8 mouse cellular contexts compared by ENCODE assay signal in the genomic region with DNA sequence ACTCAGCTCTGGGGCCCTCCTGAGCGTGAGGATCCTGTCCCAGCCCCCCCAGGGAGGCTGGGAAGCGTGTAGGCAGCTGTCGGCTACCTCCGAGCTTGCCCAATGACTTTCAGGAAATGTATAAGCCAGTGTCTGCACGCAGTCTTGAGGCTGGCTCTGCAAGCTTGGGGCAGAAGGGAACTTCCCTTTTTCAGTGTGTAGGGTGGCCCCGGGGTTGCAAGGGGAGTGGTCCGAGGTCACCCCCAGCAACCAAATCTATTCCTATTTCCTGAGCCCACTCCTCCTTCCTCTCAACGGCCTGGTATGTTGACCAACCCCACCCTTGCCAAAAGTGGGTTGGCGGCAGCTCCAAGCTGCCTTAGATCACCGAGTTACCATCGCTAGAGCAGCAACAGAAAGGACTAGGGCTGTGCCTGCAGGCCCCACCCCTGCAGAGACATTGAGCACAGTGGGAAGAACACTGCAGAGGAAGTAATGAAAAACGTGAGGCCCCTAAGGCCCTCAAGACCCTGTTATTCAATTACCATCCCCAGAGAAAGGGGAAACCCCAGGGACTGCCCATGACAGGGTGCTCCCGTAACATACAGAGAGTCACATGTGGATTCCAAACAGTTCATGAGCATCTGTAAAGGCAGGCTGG. TPM values are rescaled to one million over a fixed set of nuclear protein-coding genes. Genes with fewer than 3 reads are reported as not detected.
DNase-seq lines count a peak whose midpoint lies in the region; ATAC-seq and TF ChIP-seq lines count a peak whose summit lies in the region.

No protein-coding gene starts in this region.

- H3K4me3 ChIP-seq in kidney, embryonic 14.5 days (ENCODE audit: low read length), result no peak overlapping the region
- H3K4me3 ChIP-seq in forebrain, embryonic 12.5 days (replicated peaks), result no peak overlapping the region
- H3K4me3 ChIP-seq in liver, adult 2 months (ENCODE audit: insufficient read depth, low read depth, low read length), result no peak overlapping the region
- H3K4me3 ChIP-seq in neural tube, embryonic 15.5 days (replicated peaks), result no peak overlapping the region

- H3K4me2 ChIP-seq in kidney, embryonic 14.5 days (replicated peaks; ENCODE audit: low read depth, low read length), result no peak overlapping the region
- H3K4me2 ChIP-seq in forebrain, embryonic 12.5 days, result no peak overlapping the region
- no peak overlapping the region for H3K4me2 ChIP-seq in neural tube, embryonic 15.5 days

- no peak for TF ChIP-seq POLR2A in liver, adult 2 months (IDR thresholded peaks at IDR 0.05; ENCODE audit: extremely low read depth, insufficient read depth, low read length)

- ATAC-seq in kidney, embryonic 14.5 days (ENCODE audit: low FRiP score, low TSS enrichment), result no peak
- no peak for ATAC-seq in forebrain, embryonic 12.5 days (ENCODE audit: low FRiP score)
- no peak for ATAC-seq in neural tube, embryonic 15.5 days (ENCODE audit: low FRiP score)
- ATAC-seq in erythroblast, adult 5-6 weeks (replicated peaks; ENCODE audit: low FRiP score, poor library complexity, severe bottlenecking), result no peak

- H3K79me2 ChIP-seq in liver, adult 2 months (ENCODE audit: control insufficient read depth, insufficient read depth, low read length), result peaks cover 41% of the 10 kb centered on the region

- peak overlapping the region; percentile 87 for H3K27ac ChIP-seq in kidney, embryonic 14.5 days (ENCODE audit: low read depth, low read length)
- peak overlapping the region; percentile 99 for H3K27ac ChIP-seq in forebrain, embryonic 12.5 days
- peak overlapping the region; percentile 45 for H3K27ac ChIP-seq in liver, adult 2 months (replicated peaks; ENCODE audit: insufficient read depth, low read depth, low read length)
- H3K27ac ChIP-seq in neural tube, embryonic 15.5 days (replicated peaks), result peak overlapping the region; percentile 63

- peaks cover 57% of the 10 kb centered on the region for H3K36me3 ChIP-seq in kidney, embryonic 14.5 days (ENCODE audit: control insufficient read depth, insufficient read depth, low read length)
- H3K36me3 ChIP-seq in forebrain, embryonic 12.5 days (replicated peaks), result peaks cover 69% of the 10 kb centered on the region
- peaks cover 2% of the 10 kb centered on the region; the same call in 1 of the 2 replicates for H3K36me3 ChIP-seq in liver, adult 2 months (ENCODE audit: control insufficient read depth, insufficient read depth, low read length)
- peaks cover 4% of the 10 kb centered on the region; the same call in 1 of the 2 replicates for H3K36me3 ChIP-seq in neural tube, embryonic 15.5 days

- 56% methylated on average over 13 of the region's 13 CpGs for WGBS in kidney, embryonic 14.5 days
- 71% methylated on average over 13 of the region's 13 CpGs for WGBS in forebrain, embryonic 12.5 days
- WGBS in liver, adult 2 months, result 51% methylated on average over 13 of the region's 13 CpGs
- WGBS in neural tube, embryonic 15.5 days, result 46% methylated on average over 13 of the region's 13 CpGs

- no peaks in the 10 kb centered on the region for H3K9me3 ChIP-seq in kidney, embryonic 14.5 days (ENCODE audit: control insufficient read depth, low read length)
- H3K9me3 ChIP-seq in forebrain, embryonic 12.5 days, result no peaks in the 10 kb centered on the region
- H3K9me3 ChIP-seq in neural tube, embryonic 15.5 days (replicated peaks), result no peaks in the 10 kb centered on the region

- H3K27me3 ChIP-seq in kidney, embryonic 14.5 days (ENCODE audit: control insufficient read depth, insufficient read depth, low read length), result no peaks in the 10 kb centered on the region
- no peaks in the 10 kb centered on the region for H3K27me3 ChIP-seq in forebrain, embryonic 12.5 days
- no peaks in the 10 kb centered on the region for H3K27me3 ChIP-seq in liver, adult 2 months (ENCODE audit: control insufficient read depth, insufficient read depth, low read length)
- no peaks in the 10 kb centered on the region for H3K27me3 ChIP-seq in neural tube, embryonic 15.5 days (replicated peaks)

- H3K4me1 ChIP-seq in kidney, embryonic 14.5 days (ENCODE audit: control insufficient read depth, insufficient read depth, low read length), result peaks cover 70% of the 10 kb centered on the region
- peaks cover 82% of the 10 kb centered on the region for H3K4me1 ChIP-seq in forebrain, embryonic 12.5 days
- H3K4me1 ChIP-seq in liver, adult 2 months (ENCODE audit: control insufficient read depth, insufficient read depth, low read length), result peaks cover 40% of the 10 kb centered on the region
- H3K4me1 ChIP-seq in neural tube, embryonic 15.5 days, result peaks cover 85% of the 10 kb centered on the region

- TF ChIP-seq CTCF in liver, adult 2 months (IDR thresholded peaks at IDR 0.05; ENCODE audit: low read depth, low read length), result no peak

- no peak for DNase-seq in kidney, postnatal 4 days
- DNase-seq in liver, adult 2 months (ENCODE audit: extremely low read depth, low read depth, low spot score), result no peak
- no peak for DNase-seq in ovary, postnatal 14 days (ENCODE audit: low spot score)
- DNase-seq in cerebellum, postnatal 36 days, result no peak

- H3K9ac ChIP-seq in kidney, embryonic 14.5 days (ENCODE audit: low read depth, low read length), result no peak overlapping the region
- peak overlapping the region; percentile 38 for H3K9ac ChIP-seq in forebrain, embryonic 12.5 days
- peak overlapping the region; percentile 21; the same call in 1 of the 2 replicates for H3K9ac ChIP-seq in liver, adult 2 months (ENCODE audit: low read depth, low read length)
- no peak overlapping the region for H3K9ac ChIP-seq in neural tube, embryonic 15.5 days (replicated peaks)

RNA-seq across cellular contexts. Expression of gene Notch1, which starts 33.1 kb away (rescaled TPM):
- 33.4 and 45.1 TPM in 2 replicates for polyA plus RNA-seq in kidney, embryonic 14.5 days (2014; fragmentation: Nextera tagmentation; extraction: Ambion mirVana)
- polyA plus RNA-seq in forebrain, embryonic 12.5 days (2016; fragmentation: Nextera tagmentation; extraction: Ambion mirVana), result 49.5 and 61.8 TPM in 2 replicates
- total RNA-seq in liver, adult 2 months (2014; rRNA removed), result 6.2 and 13.8 TPM in 2 replicates
- polyA plus RNA-seq in liver, adult 2 months (2012; rRNA removed), result 9.1 and 9.7 TPM in 2 replicates
- 11.7 and 22.6 TPM in 2 replicates for polyA plus RNA-seq in neural tube, embryonic 15.5 days (2015; fragmentation: Nextera tagmentation; extraction: Ambion mirVana)
- total RNA-seq in erythroblast, adult 5-6 weeks (2015; ENCODE audit: low replicate concordance), result 7.3 and 10.0 TPM in 2 replicates
- 3.3 and 4.6 TPM in 2 replicates for total RNA-seq in erythroblast, adult 5-6 weeks (2017; ENCODE audit: low replicate concordance)

RNA-seq across cellular contexts. Expression of gene Sec16a, which starts 38.3 kb away (rescaled TPM):
- 18.9 and 43.9 TPM in 2 replicates for polyA plus RNA-seq in kidney, embryonic 14.5 days (2014; fragmentation: Nextera tagmentation; extraction: Ambion mirVana)
- 30.0 and 33.9 TPM in 2 replicates for polyA plus RNA-seq in forebrain, embryonic 12.5 days (2016; fragmentation: Nextera tagmentation; extraction: Ambion mirVana)
- 44.5 and 53.2 TPM in 2 replicates for total RNA-seq in liver, adult 2 months (2014; rRNA removed)
- 70.5 and 78.2 TPM in 2 replicates for polyA plus RNA-seq in liver, adult 2 months (2012; rRNA removed)
- polyA plus RNA-seq in neural tube, embryonic 15.5 days (2015; fragmentation: Nextera tagmentation; extraction: Ambion mirVana), result 16.7 and 17.2 TPM in 2 replicates
- total RNA-seq in erythroblast, adult 5-6 weeks (2015; ENCODE audit: low replicate concordance), result 12.5 and 18.8 TPM in 2 replicates
- 9.3 and 14.9 TPM in 2 replicates for total RNA-seq in erythroblast, adult 5-6 weeks (2017; ENCODE audit: low replicate concordance)

Comparison
In these comparisons a context has a peak if more than half of its experiments do, and no peak if none do; other contexts are left out.
1. H3K27ac ChIP-seq: peak in every context shown above with its lines; median percentile 99 in forebrain, embryonic 12.5 days; 87 in kidney, embryonic 14.5 days; 63 in neural tube, embryonic 15.5 days; 45 in liver, adult 2 months.
2. H3K9ac ChIP-seq: peak in forebrain, embryonic 12.5 days (single experiment) and liver, adult 2 months (single experiment); none in kidney, embryonic 14.5 days (single experiment) and neural tube, embryonic 15.5 days (single experiment).